16 mouse cellular contexts compared by ENCODE assay signal in genomic region chr7:96807281-96808058, GRCm38 (mm10).
DNase-seq lines count a peak whose midpoint lies in the region; ATAC-seq lines count a peak whose summit lies in the region.
"Had no signal": no experiment of that assay in that cellular context is flagged by ENCODE, and none has a peak within 500 bp of the region (broad histone marks: within the 10 kb centered on the region; RNA-seq: fewer than 3 reads in every experiment).

No protein-coding gene starts in this region.

- no peak overlapping the region for H3K4me2 ChIP-seq in embryonic facial prominence, embryonic 14.5 days (ENCODE audit: low read depth, low read length)
- no peak overlapping the region for H3K4me2 ChIP-seq in hindbrain, embryonic 14.5 days (replicated peaks)
- H3K4me2 ChIP-seq in midbrain, embryonic 15.5 days, result no peak overlapping the region
- H3K4me2 ChIP-seq: embryonic facial prominence, embryonic 15.5 days; liver, embryonic 15.5 days; stomach, embryonic 15.5 days had no signal

- WGBS in embryonic facial prominence, embryonic 14.5 days, result 64% methylated on average over 15 of the region's 15 CpGs
- WGBS in embryonic facial prominence, embryonic 10.5 days, result 71% methylated on average over 15 of the region's 15 CpGs
- 34% methylated on average over 15 of the region's 15 CpGs for WGBS in hindbrain, embryonic 14.5 days
- WGBS in midbrain, embryonic 15.5 days, result 27% methylated on average over 15 of the region's 15 CpGs

- no peak overlapping the region for H3K4me3 ChIP-seq in embryonic facial prominence, embryonic 14.5 days (ENCODE audit: low read depth, low read length)
- H3K4me3 ChIP-seq in embryonic facial prominence, embryonic 10.5 days, result no peak overlapping the region
- no peak overlapping the region for H3K4me3 ChIP-seq in hindbrain, embryonic 14.5 days (replicated peaks; ENCODE audit: low read length)
- H3K4me3 ChIP-seq in midbrain, embryonic 15.5 days, result no peak overlapping the region
- H3K4me3 ChIP-seq: embryonic facial prominence, embryonic 15.5 days; liver, embryonic 15.5 days; stomach, embryonic 15.5 days had no signal

- no peaks in the 10 kb centered on the region for H3K36me3 ChIP-seq in embryonic facial prominence, embryonic 14.5 days (ENCODE audit: control insufficient read depth, insufficient read depth, low read length)
- peaks cover 47% of the 10 kb centered on the region for H3K36me3 ChIP-seq in embryonic facial prominence, embryonic 10.5 days (replicated peaks)
- 0 out of 2 replicates have a peak, but pooled peaks cover 4% of the 10 kb centered on the region for H3K36me3 ChIP-seq in hindbrain, embryonic 14.5 days (replicated peaks; ENCODE audit: control insufficient read depth, insufficient read depth)
- no peaks in the 10 kb centered on the region for H3K36me3 ChIP-seq in midbrain, embryonic 15.5 days (replicated peaks)
- H3K36me3 ChIP-seq: embryonic facial prominence, embryonic 15.5 days; liver, embryonic 15.5 days; stomach, embryonic 15.5 days had no signal

- no peak overlapping the region for H3K9ac ChIP-seq in embryonic facial prominence, embryonic 14.5 days (ENCODE audit: low read depth, low read length)
- no peak overlapping the region for H3K9ac ChIP-seq in hindbrain, embryonic 14.5 days
- H3K9ac ChIP-seq in midbrain, embryonic 15.5 days, result no peak overlapping the region
- H3K9ac ChIP-seq: embryonic facial prominence, embryonic 15.5 days; liver, embryonic 15.5 days; stomach, embryonic 15.5 days had no signal

- no peak overlapping the region for H3K27ac ChIP-seq in embryonic facial prominence, embryonic 14.5 days (replicated peaks; ENCODE audit: low read depth, low read length)
- no peak overlapping the region for H3K27ac ChIP-seq in embryonic facial prominence, embryonic 10.5 days (replicated peaks)
- 0 out of 2 replicates have a peak overlapping the region, but pooled peaks have one; percentile 4 for H3K27ac ChIP-seq in hindbrain, embryonic 14.5 days
- peak overlapping the region; percentile 46; the same call in 1 of the 2 replicates for H3K27ac ChIP-seq in midbrain, embryonic 15.5 days
- H3K27ac ChIP-seq: embryonic facial prominence, embryonic 15.5 days; liver, embryonic 15.5 days; stomach, embryonic 15.5 days had no signal

- no peaks in the 10 kb centered on the region for H3K9me3 ChIP-seq in embryonic facial prominence, embryonic 14.5 days (ENCODE audit: control insufficient read depth, low read length)
- H3K9me3 ChIP-seq in embryonic facial prominence, embryonic 10.5 days, result no peaks in the 10 kb centered on the region
- no peaks in the 10 kb centered on the region for H3K9me3 ChIP-seq in hindbrain, embryonic 14.5 days (ENCODE audit: control insufficient read depth, low read length)
- no peaks in the 10 kb centered on the region for H3K9me3 ChIP-seq in midbrain, embryonic 15.5 days
- H3K9me3 ChIP-seq: embryonic facial prominence, embryonic 15.5 days; liver, embryonic 15.5 days; stomach, embryonic 15.5 days had no signal

- intact Hi-C loops in left cerebral cortex, postnatal 36 days (cut with DNase I), result no loop called here

- no peaks in the 10 kb centered on the region for H3K27me3 ChIP-seq in embryonic facial prominence, embryonic 14.5 days (replicated peaks; ENCODE audit: control insufficient read depth, insufficient read depth, low read length)
- no peaks in the 10 kb centered on the region for H3K27me3 ChIP-seq in embryonic facial prominence, embryonic 10.5 days (replicated peaks; ENCODE audit: low read depth, poor library complexity, severe bottlenecking)
- no peaks in the 10 kb centered on the region for H3K27me3 ChIP-seq in hindbrain, embryonic 14.5 days (ENCODE audit: control insufficient read depth, insufficient read depth, low read length)
- H3K27me3 ChIP-seq in midbrain, embryonic 15.5 days (replicated peaks), result no peaks in the 10 kb centered on the region
- H3K27me3 ChIP-seq: embryonic facial prominence, embryonic 15.5 days; stomach, embryonic 15.5 days had no signal

- no peak for ATAC-seq in embryonic facial prominence, embryonic 14.5 days (ENCODE audit: low read depth)
- ATAC-seq in hindbrain, embryonic 14.5 days (ENCODE audit: low FRiP score), result peak; percentile 35; the same call in 1 of the 2 replicates
- peak; percentile 55; the same call in 1 of the 2 replicates for ATAC-seq in midbrain, embryonic 15.5 days (replicated peaks)

- no peaks in the 10 kb centered on the region for H3K4me1 ChIP-seq in embryonic facial prominence, embryonic 14.5 days (ENCODE audit: control insufficient read depth, insufficient read depth, low read length)
- peaks cover 25% of the 10 kb centered on the region for H3K4me1 ChIP-seq in embryonic facial prominence, embryonic 10.5 days
- peaks cover 19% of the 10 kb centered on the region for H3K4me1 ChIP-seq in hindbrain, embryonic 14.5 days (replicated peaks; ENCODE audit: control insufficient read depth, insufficient read depth, low read length)
- peaks cover 17% of the 10 kb centered on the region for H3K4me1 ChIP-seq in midbrain, embryonic 15.5 days
- H3K4me1 ChIP-seq: embryonic facial prominence, embryonic 15.5 days; liver, embryonic 15.5 days had no signal

- DNase-seq in embryonic facial prominence, embryonic 14.5 days (ENCODE audit: low spot score), result peak; percentile 23
- DNase-seq in embryonic facial prominence, embryonic 10.5 days (ENCODE audit: low spot score), result no peak
- DNase-seq in Muller cell, postnatal 12 days (ENCODE audit: inconsistent ontology term), result peak; percentile 33
- no peak for DNase-seq in hindbrain, embryonic 14.5 days (ENCODE audit: low spot score)
- no peak for DNase-seq in right cerebral cortex, postnatal 10 days (ENCODE audit: low spot score in 2 of 2)
- DNase-seq in layer of hippocampus, postnatal 25 days (ENCODE audit: extremely low spot score in 1 of 2, low spot score in 1 of 2), result no peak
- DNase-seq in left cerebral cortex, postnatal 36 days (ENCODE audit: low spot score in 2 of 2), result no peak
- DNase-seq: adrenal gland, postnatal 10 days; cerebellum, postnatal 25 days; heart, postnatal 4 days; kidney, adult 2 months; left cerebral cortex, postnatal 4 days had no signal

Comparison
In these comparisons a context has a peak if more than half of its experiments do, and no peak if none do; other contexts are left out.
1. DNase-seq: peak in embryonic facial prominence, embryonic 14.5 days (single experiment) and Muller cell, postnatal 12 days (single experiment); none in embryonic facial prominence, embryonic 10.5 days (single experiment), hindbrain, embryonic 14.5 days (single experiment), right cerebral cortex, postnatal 10 days (0 of 2), layer of hippocampus, postnatal 25 days (0 of 2) and left cerebral cortex, postnatal 36 days (0 of 2).
2. H3K27ac ChIP-seq: peak in hindbrain, embryonic 14.5 days (single experiment) and midbrain, embryonic 15.5 days (single experiment); none in embryonic facial prominence, embryonic 14.5 days (single experiment) and embryonic facial prominence, embryonic 10.5 days (single experiment).